Mouse (Mus musculus): ENCODE measurements around the gene Cog6.

DNA sequence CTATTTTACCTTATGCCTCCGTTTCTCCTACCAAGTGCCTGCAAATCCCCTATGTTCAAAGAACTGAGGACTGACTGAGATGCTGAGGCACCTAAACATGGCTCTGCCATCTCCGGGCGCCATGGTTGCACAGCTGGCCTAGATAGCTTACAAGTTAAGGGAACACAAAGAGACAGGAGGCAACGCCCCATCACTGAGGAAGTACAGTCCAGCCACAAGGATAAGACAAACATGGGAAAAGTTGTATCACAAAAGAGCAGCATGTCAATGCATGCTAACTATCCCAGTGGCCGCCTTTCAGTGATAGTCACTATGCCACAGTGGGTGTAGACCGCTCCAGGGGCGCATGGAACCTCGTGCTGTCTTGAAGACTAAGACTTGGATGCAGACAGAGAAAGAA is 9.6 kb downstream of the Cog6 start:
- no peak for TF ChIP-seq CTCF (IDR thresholded peaks at IDR 0.05; ENCODE audit: borderline replicate concordance, insufficient read depth, low read length)
- TF ChIP-seq POLR2A (IDR thresholded peaks at IDR 0.05; ENCODE audit: low read depth, low read length): no peak

Data from embryonic fibroblast, embryonic 13.5 days (primary cell).